Mouse (Mus musculus): Measurements from ENCODE around the gene Def6. TPM values are rescaled to one million over a fixed set of nuclear protein-coding genes. Genes with fewer than 3 reads are reported as not detected.

Def6 gene
- total and polyA plus RNA-seq, 3 experiments, result 31.3 to 81.8 (median 53.6) TPM

GRCm38 (mm10) chr17:28213236-28213635 is 5.7 kb downstream of the Def6 start (continued):
- TF ChIP-seq USF1 (IDR thresholded peaks at IDR 0.05; ENCODE audit: low read depth, low read length), result no peak
- TF ChIP-seq UBTF (IDR thresholded peaks at IDR 0.05; ENCODE audit: low read depth, low read length), result no peak
- no peak for TF ChIP-seq ELF1 (IDR thresholded peaks at IDR 0.05; ENCODE audit: low read depth, low read length)
- TF ChIP-seq RAD21 (IDR thresholded peaks at IDR 0.05; ENCODE audit: low read depth, low read length), result peak; percentile 19
- TF ChIP-seq NELFE (IDR thresholded peaks at IDR 0.05; ENCODE audit: low read depth, low read length), result peak; percentile 22; the same call in 1 of the 2 replicates
- peak; percentile 51 to 59 for TF ChIP-seq CTCF (conservative IDR thresholded peaks at IDR 0.05 in 1 of 2, IDR thresholded peaks at IDR 0.05 in 1 of 2; ENCODE audit: low read depth in 2 of 2, low read length in 2 of 2)
- no peak for TF ChIP-seq IRF4 (IDR thresholded peaks at IDR 0.05; ENCODE audit: low read depth, low read length)
- TF ChIP-seq PAX5 (IDR thresholded peaks at IDR 0.05; ENCODE audit: low read length), result no peak
- no peak for TF ChIP-seq ZNF384 (IDR thresholded peaks at IDR 0.05; ENCODE audit: low read depth, low read length)
- no peak for TF ChIP-seq POLR2AphosphoS2 (IDR thresholded peaks at IDR 0.05; ENCODE audit: low read depth, low read length)
- no peak for TF ChIP-seq MEF2A (IDR thresholded peaks at IDR 0.05; ENCODE audit: borderline replicate concordance, low read depth, low read length)
- no peak for TF ChIP-seq SIN3A (IDR thresholded peaks at IDR 0.05; ENCODE audit: low read length)
- TF ChIP-seq JUN (IDR thresholded peaks at IDR 0.05; ENCODE audit: insufficient read depth, low read depth, low read length), result no peak
- no peak for TF ChIP-seq EP300 (IDR thresholded peaks at IDR 0.05; ENCODE audit: low read length)
- TF ChIP-seq BHLHE40 (IDR thresholded peaks at IDR 0.05; ENCODE audit: low read depth, low read length), result no peak
- TF ChIP-seq E2F4 (IDR thresholded peaks at IDR 0.05; ENCODE audit: insufficient replicate concordance, low read depth, low read length), result no peak

GRCm38 (mm10) chr17:28216791-28217190 is 9.2 kb downstream of the Def6 start:
- Histone ChIP-seq H3K27me3 (replicated peaks) (no peaks in the 10 kb centered on the region), H3K9ac (ENCODE audit: insufficient read depth, low read depth) (no peak overlapping the region), H3K4me2 (ENCODE audit: insufficient read depth, low read depth, poor library complexity, severe bottlenecking) (no peak overlapping the region), H3K79me2 (replicated peaks; ENCODE audit: control insufficient read depth, extremely low read depth, insufficient read depth, poor library complexity, severe bottlenecking) (no peaks in the 10 kb centered on the region; the same call in 1 of the 2 replicates), H3K9me3 (replicated peaks; ENCODE audit: low read length) (no peaks in the 10 kb centered on the region), H3K27ac (ENCODE audit: insufficient read depth, low read depth) (no peak overlapping the region), H3K4me1 (ENCODE audit: control insufficient read depth in 1 of 2, insufficient read depth in 2 of 2) (peaks cover 28 to 52% of the 10 kb centered on the region in 2 experiments), H3K36me3 (replicated peaks in 1 of 2; ENCODE audit: control insufficient read depth in 1 of 2, insufficient read depth in 1 of 2, low read length in 1 of 2) (peaks cover 39 to 74% of the 10 kb centered on the region in 2 experiments), H3K4me3 (replicated peaks in 1 of 3; ENCODE audit: low read depth in 2 of 3, low read length in 2 of 3, poor library complexity in 1 of 3) (no peak overlapping the region)
- TF ChIP-seq MXI1 (IDR thresholded peaks at IDR 0.05; ENCODE audit: low read depth, low read length), result no peak
- TF ChIP-seq MAX (IDR thresholded peaks at IDR 0.05; ENCODE audit: low read length), result no peak
- no peak for TF ChIP-seq RCOR1 (conservative IDR thresholded peaks at IDR 0.05; ENCODE audit: low read depth, low read length)
- no peak for TF ChIP-seq HCFC1 (IDR thresholded peaks at IDR 0.05; ENCODE audit: low read depth, low read length)
- TF ChIP-seq NELFE (IDR thresholded peaks at IDR 0.05; ENCODE audit: low read depth, low read length), result no peak
- no peak for TF ChIP-seq SIN3A (IDR thresholded peaks at IDR 0.05; ENCODE audit: low read length)
- TF ChIP-seq MAFK (IDR thresholded peaks at IDR 0.05; ENCODE audit: insufficient replicate concordance, low read length), result no peak
- TF ChIP-seq IRF4 (IDR thresholded peaks at IDR 0.05; ENCODE audit: low read depth, low read length), result no peak
- TF ChIP-seq ELF1 (IDR thresholded peaks at IDR 0.05; ENCODE audit: low read depth, low read length), result no peak
- no peak for TF ChIP-seq TCF12 (IDR thresholded peaks at IDR 0.05; ENCODE audit: low read depth, low read length)
- TF ChIP-seq NRF1 (IDR thresholded peaks at IDR 0.05; ENCODE audit: low read depth, low read length), result no peak
- TF ChIP-seq UBTF (IDR thresholded peaks at IDR 0.05; ENCODE audit: low read depth, low read length), result no peak
- no peak for TF ChIP-seq BHLHE40 (IDR thresholded peaks at IDR 0.05; ENCODE audit: low read depth, low read length)
- no peak for TF ChIP-seq RAD21 (IDR thresholded peaks at IDR 0.05; ENCODE audit: low read depth, low read length)
- no peak for TF ChIP-seq KAT2A (IDR thresholded peaks at IDR 0.05; ENCODE audit: insufficient replicate concordance, low read length)
- no peak for TF ChIP-seq EP300 (IDR thresholded peaks at IDR 0.05; ENCODE audit: low read length)
- no peak for TF ChIP-seq ZC3H11A (IDR thresholded peaks at IDR 0.05; ENCODE audit: low read depth, low read length)
- no peak for TF ChIP-seq POLR2AphosphoS2 (IDR thresholded peaks at IDR 0.05; ENCODE audit: low read depth, low read length)
- no peak for TF ChIP-seq GABPA (IDR thresholded peaks at IDR 0.05; ENCODE audit: insufficient replicate concordance, low read depth, low read length)
- dilution Hi-C loops (cut with MboI; ENCODE audit: extremely low pct_ligation_motif_present, extremely low pct_unique_long_range_greater_than_20kb, low sequenced_read_pairs), result no loop called here
- no peak for DNase-seq (ENCODE audit: extremely low read depth)
- in situ Hi-C loops (cut with MboI; ENCODE audit: low pct_ligation_motif_present, low pct_unique_long_range_greater_than_20kb, low sequenced_read_pairs), result loop anchor here (25.0 kb wide), 1 partner anchor 296 kb away; the partner anchor contains the start of gene Fkbp5
